Mouse (Mus musculus) G1E (cell line): ENCODE results near the gene Cdkn1a. TPM values are rescaled to one million over a fixed set of nuclear protein-coding genes. Genes with fewer than 3 reads are reported as not detected.
A peak's percentile ranks its signal among the peaks of the same experiment; 100 is the strongest.

ENCODE experiments used
- ATAC-seq: 2 replicates; pipeline ENCODE4 v1.8.0; 2016; ENCODE audit warnings: mild to moderate bottlenecking; ENCODE audit not compliant: insufficient number of reproducible peaks, poor library complexity, low FRiP score, severe bottlenecking; ENCODE audit errors: extremely low read depth
- DNase-seq: peaks from one replicate; pipeline ENCODE4 v3.0.0; 2012; ENCODE audit warnings: low spot score
- H3K27me3 ChIP-seq: 2 replicates; pipeline ENCODE4 v1.6.1; 2012; ENCODE audit warnings: mild to moderate bottlenecking, low read length, inconsistent platforms; ENCODE audit not compliant: insufficient read depth
- H3K36me3 ChIP-seq: replicated peaks from 2 replicates; pipeline ENCODE3; 2012; ENCODE audit warnings: mild to moderate bottlenecking, inconsistent platforms
- H3K4me1 ChIP-seq: 2 replicates; pipeline ENCODE4 v1.6.1; 2012; ENCODE audit warnings: low read depth, low read length, inconsistent platforms, mixed read lengths; ENCODE audit not compliant: insufficient read depth
- H3K4me3 ChIP-seq: 2 replicates; pipeline ENCODE4 v1.5.1; 2012; ENCODE audit warnings: low read depth, mild to moderate bottlenecking, inconsistent platforms, low read length, moderate library complexity, mixed read lengths
- H3K9me3 ChIP-seq: replicated peaks from 2 replicates; pipeline ENCODE4 v1.6.1; 2012; ENCODE audit warnings: inconsistent platforms
- CTCF ChIP-seq: IDR thresholded peaks from 2 replicates; pipeline ENCODE4 v1.5.1; 2012; ENCODE audit warnings: low read depth, low read length, inconsistent platforms, mixed read lengths
- GATA1 ChIP-seq: IDR thresholded peaks from 2 replicates; pipeline ENCODE4 v1.6.1; 2012; ENCODE audit warnings: borderline replicate concordance, low read length, inconsistent platforms, mixed read lengths
- GATA2 ChIP-seq: IDR thresholded peaks from 2 replicates; pipeline ENCODE4 v1.6.1; 2012; ENCODE audit warnings: low read depth, low read length, inconsistent platforms, borderline replicate concordance
- POLR2AphosphoS5 ChIP-seq: IDR thresholded peaks from 2 replicates; pipeline ENCODE4 v1.6.1; 2012; ENCODE audit warnings: low read depth, low read length, inconsistent platforms; ENCODE audit not compliant: insufficient replicate concordance
- TAL1 ChIP-seq: conservative IDR thresholded peaks from 2 replicates; pipeline ENCODE4 v1.6.1; 2012; ENCODE audit warnings: low read depth, low read length, inconsistent platforms, mixed read lengths
- polyA plus RNA-seq: library from polyadenylated mRNA; stranded (reverse); fragments of >175 nt; gene quantifications from 2 replicates; pipeline ENCODE4 v1.2.3, GENCODE M21; 2012
- total RNA-seq, 2 experiments: library from RNA; stranded (forward) in 1 of 2; stranded (reverse) in 1 of 2; fragments of 200-1000 nt in 1 of 2; fragments of >200 nt in 1 of 2; fragmentation: Nextera tagmentation in 1 of 2; gene quantifications; 2 replicates each; pipeline ENCODE4 v1.2.3; 2014 to 2017

Cdkn1a gene
- total and polyA plus RNA-seq, 3 experiments: 21.4 to 234 (median 145) TPM

GRCm38 (mm10) chr17:29071820-29072219, 19.0 kb upstream of the Cdkn1a start:
- Histone ChIP-seq H3K9me3 (no peaks in the 10 kb centered on the region), H3K27me3 (peaks cover 5% of the 10 kb centered on the region; the same call in 1 of the 2 replicates), H3K4me1 (peaks cover 53% of the 10 kb centered on the region), H3K36me3 (peaks cover 44% of the 10 kb centered on the region), H3K4me3 (no peak overlapping the region)
- TF ChIP-seq POLR2AphosphoS5: no peak
- TF ChIP-seq TAL1: no peak
- TF ChIP-seq GATA2: no peak
- no peak for TF ChIP-seq CTCF
- TF ChIP-seq GATA1: no peak
- DNase-seq (no peak), ATAC-seq (no peak)

- Histone ChIP-seq H3K36me3 (peaks cover 46% of the 10 kb centered on the region), H3K27me3 (peaks cover 5% of the 10 kb centered on the region; the same call in 1 of the 2 replicates), H3K4me3 (no peak overlapping the region), H3K4me1 (peaks cover 62% of the 10 kb centered on the region), H3K9me3 (no peaks in the 10 kb centered on the region)
- TF ChIP-seq GATA2: no peak
- no peak for TF ChIP-seq POLR2AphosphoS5
- no peak for TF ChIP-seq TAL1
- no peak for TF ChIP-seq GATA1
- TF ChIP-seq CTCF: no peak
- DNase-seq: no peak
- no peak for ATAC-seq
Observed at GRCm38 (mm10) chr17:29072701-29073307, 18.0 kb upstream of the Cdkn1a start.

DNA sequence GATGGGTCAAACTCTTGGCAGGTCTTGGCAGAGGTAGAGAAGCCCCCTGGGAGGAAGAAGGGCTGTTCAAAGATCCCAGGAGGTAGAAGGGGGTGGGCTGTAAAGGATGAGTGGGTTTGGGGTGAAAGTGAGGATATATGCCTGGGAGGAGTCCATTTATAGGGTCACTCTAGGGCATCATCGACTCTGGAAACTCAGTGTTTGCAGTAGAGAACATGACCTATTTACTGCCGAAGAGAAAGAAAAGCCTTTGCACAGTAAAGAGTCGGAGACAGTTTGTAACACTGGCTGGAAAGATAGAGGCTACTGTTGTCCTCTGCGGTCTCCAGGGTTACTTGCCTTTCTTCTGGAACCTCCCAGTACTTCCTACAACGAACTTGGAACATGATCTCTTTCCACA, 17.5 kb upstream of the Cdkn1a start:
- DNase-seq: no peak
- Histone ChIP-seq H3K4me1 (peaks cover 66% of the 10 kb centered on the region), H3K36me3 (peaks cover 44% of the 10 kb centered on the region), H3K4me3 (no peak overlapping the region), H3K27me3 (peaks cover 5% of the 10 kb centered on the region; the same call in 1 of the 2 replicates), H3K9me3 (no peaks in the 10 kb centered on the region)
- ATAC-seq: no peak
- TF ChIP-seq CTCF: no peak
- no peak for TF ChIP-seq TAL1
- TF ChIP-seq GATA2: no peak
- TF ChIP-seq POLR2AphosphoS5: no peak
- TF ChIP-seq GATA1: no peak

DNA sequence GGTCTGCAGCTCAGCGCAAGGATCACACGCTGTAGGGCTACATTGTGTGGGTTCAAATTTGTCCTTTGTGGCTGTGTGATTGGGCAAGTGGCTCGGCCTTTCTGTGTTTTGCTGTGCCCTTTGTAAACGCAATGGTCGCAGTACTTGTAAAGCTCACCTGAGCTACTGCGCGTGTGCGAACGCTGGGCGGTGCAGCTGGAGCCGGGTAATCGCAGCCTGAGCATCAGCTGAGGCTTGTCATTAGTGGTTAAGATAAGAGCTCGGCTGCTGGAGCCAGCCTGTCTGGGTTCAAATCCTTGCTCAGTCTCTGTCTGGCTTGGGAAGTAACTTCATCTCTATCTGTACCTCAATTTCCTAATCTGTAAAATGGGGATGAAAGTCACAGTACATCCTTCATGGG, 16.7 kb upstream of the Cdkn1a start:
- TF ChIP-seq POLR2AphosphoS5 (no peak), CTCF (no peak), GATA2 (no peak), GATA1 (no peak), TAL1 (no peak)
- Histone ChIP-seq H3K4me3 (no peak overlapping the region), H3K36me3 (peaks cover 38% of the 10 kb centered on the region), H3K4me1 (peaks cover 66% of the 10 kb centered on the region), H3K27me3 (peaks cover 2% of the 10 kb centered on the region; the same call in 1 of the 2 replicates), H3K9me3 (no peaks in the 10 kb centered on the region)
- DNase-seq: no peak
- no peak for ATAC-seq

DNA sequence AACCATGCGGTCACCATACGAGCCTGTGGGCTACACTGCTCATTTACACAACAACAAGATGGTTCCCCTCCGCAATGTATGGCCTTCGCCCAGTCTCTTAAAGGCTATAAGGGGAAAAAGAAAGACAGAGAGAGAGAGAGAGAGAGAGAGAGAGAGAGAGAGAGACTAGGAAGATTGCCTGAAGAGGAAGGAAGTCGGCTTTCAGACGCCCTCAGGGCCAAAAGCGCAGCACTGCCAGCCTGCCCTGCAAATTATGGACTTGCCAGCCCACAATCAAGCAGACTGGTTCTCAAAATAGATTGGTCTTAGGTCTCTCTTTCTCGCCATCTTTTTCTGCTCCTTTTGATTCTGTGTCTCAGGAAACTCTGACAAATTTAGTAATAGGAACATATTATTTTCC, 14.5 kb upstream of the Cdkn1a start:
- H3K4me3 ChIP-seq: no peak overlapping the region
- TF ChIP-seq GATA1 (no peak), POLR2AphosphoS5 (no peak), CTCF (no peak), GATA2 (no peak), TAL1 (no peak)
- H3K4me1 ChIP-seq: peaks cover 76% of the 10 kb centered on the region
- peaks cover 26% of the 10 kb centered on the region for H3K36me3 ChIP-seq
- no peaks in the 10 kb centered on the region for H3K9me3 ChIP-seq
- peaks cover 2% of the 10 kb centered on the region; the same call in 1 of the 2 replicates for H3K27me3 ChIP-seq
- no peak for DNase-seq
- ATAC-seq: no peak

- Histone ChIP-seq H3K9me3 (no peaks in the 10 kb centered on the region), H3K36me3 (peaks cover 25% of the 10 kb centered on the region), H3K27me3 (peaks cover 2% of the 10 kb centered on the region; the same call in 1 of the 2 replicates), H3K4me1 (peaks cover 73% of the 10 kb centered on the region), H3K4me3 (peak overlapping the region; percentile 70)
- ATAC-seq (no peak), DNase-seq (no peak)
- TF ChIP-seq POLR2AphosphoS5 (no peak), GATA1 (no peak), GATA2 (no peak), CTCF (no peak), TAL1 (no peak)
Observed at GRCm38 (mm10) chr17:29077786-29078509, 12.8 kb upstream of the Cdkn1a start.
